Mouse (Mus musculus): Measurements from ENCODE around the gene Plekhh3. TPM values are rescaled to one million over a fixed set of nuclear protein-coding genes. Genes with fewer than 3 reads are reported as not detected.

Plekhh3 gene
- polyA plus RNA-seq, 1 experiment from 2014 or later: 13.8 TPM

- no peak for DNase-seq (ENCODE audit: low spot score)
Measured at GRCm38 (mm10) chr11:101175636-101176116, 4.5 kb upstream of the Plekhh3 start.

DNA sequence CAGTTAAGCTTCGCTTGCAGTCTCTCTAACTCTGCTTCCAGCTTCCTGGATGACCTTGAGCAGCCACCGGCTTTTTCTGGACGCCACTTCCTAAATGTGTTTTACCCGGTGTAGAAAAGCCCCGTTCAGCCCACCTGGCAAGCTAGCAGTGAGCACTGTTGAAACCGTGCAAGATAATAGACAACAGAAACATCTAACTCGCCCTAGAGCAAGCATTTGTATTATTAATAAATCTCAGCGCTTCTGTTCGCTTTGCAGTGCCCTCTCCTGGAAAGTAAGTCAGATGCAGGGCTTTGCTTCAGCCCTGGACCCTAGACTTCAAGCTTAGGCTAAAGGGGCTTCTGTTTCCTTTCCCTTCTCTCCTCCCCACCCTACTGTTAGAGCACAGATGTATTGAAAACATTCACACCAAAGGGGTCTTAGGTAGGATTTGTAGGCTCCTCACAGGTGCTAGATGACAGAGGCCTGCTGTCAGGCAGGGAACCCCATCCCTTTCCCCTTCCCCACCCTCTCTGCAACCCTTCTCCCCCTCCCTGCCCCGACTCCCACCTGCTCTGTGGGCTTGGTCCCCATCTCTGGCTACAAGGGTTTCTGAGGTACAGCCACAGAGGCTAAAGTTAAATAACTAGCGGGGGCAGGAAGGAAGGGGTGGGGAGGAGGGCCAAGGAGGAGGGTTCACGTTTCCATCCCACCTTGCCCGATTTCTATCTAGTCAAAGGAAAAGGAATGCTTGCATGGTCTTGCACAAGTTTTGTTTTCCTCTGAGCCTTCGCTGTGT lies 3.9 kb upstream of the Plekhh3 start, which contains the start of gene Ccr10:
Gene Ccr10, minus strand, starts transcription at position 593 of the 778 bp plus-strand sequence.
- WGBS: 22% methylated on average over 14 of the region's 14 CpGs

More at GRCm38 (mm10) chr11:101175636-101176116, 4.5 kb upstream of the Plekhh3 start:
- no peak for ATAC-seq (replicated peaks; ENCODE audit: low FRiP score, low TSS enrichment, low read depth)
- no peaks in the 10 kb centered on the region for H3K9me3 ChIP-seq (ENCODE audit: control insufficient read depth, low read length)
- H3K27ac ChIP-seq (ENCODE audit: low read depth): no peak overlapping the region
- WGBS: 11% methylated on average over 11 of the region's 11 CpGs
- H3K27me3 ChIP-seq (replicated peaks; ENCODE audit: control insufficient read depth, insufficient read depth, low read length): peaks cover 38% of the 10 kb centered on the region
- H3K9ac ChIP-seq (ENCODE audit: low read length): no peak overlapping the region
- H3K4me3 ChIP-seq (ENCODE audit: low read depth, low read length): peak overlapping the region; percentile 28; the same call in 1 of the 2 replicates
- H3K4me2 ChIP-seq (ENCODE audit: low read length): peak overlapping the region; percentile 51
- peaks cover 39% of the 10 kb centered on the region for H3K4me1 ChIP-seq (replicated peaks; ENCODE audit: control insufficient read depth, insufficient read depth, low read length)
- no peaks in the 10 kb centered on the region for H3K36me3 ChIP-seq (ENCODE audit: control insufficient read depth, insufficient read depth, low read length)

GRCm38 (mm10) chr11:101174389-101174745 lies 3.2 kb upstream of the Plekhh3 start:
- H3K9ac ChIP-seq (ENCODE audit: low read length): no peak overlapping the region
- H3K4me2 ChIP-seq (ENCODE audit: low read length): peak overlapping the region; percentile 64
- peaks cover 37% of the 10 kb centered on the region for H3K27me3 ChIP-seq (replicated peaks; ENCODE audit: control insufficient read depth, insufficient read depth, low read length)
- 31% methylated on average over 9 of the region's 9 CpGs for WGBS
- peak overlapping the region; percentile 29 for H3K4me3 ChIP-seq (ENCODE audit: low read depth, low read length)
- H3K36me3 ChIP-seq (ENCODE audit: control insufficient read depth, insufficient read depth, low read length): no peaks in the 10 kb centered on the region
- H3K9me3 ChIP-seq (ENCODE audit: control insufficient read depth, low read length): no peaks in the 10 kb centered on the region
- peaks cover 45% of the 10 kb centered on the region for H3K4me1 ChIP-seq (replicated peaks; ENCODE audit: control insufficient read depth, insufficient read depth, low read length)
- no peak for ATAC-seq (replicated peaks; ENCODE audit: low FRiP score, low TSS enrichment, low read depth)
- no peak for DNase-seq (ENCODE audit: low spot score)
- no peak overlapping the region for H3K27ac ChIP-seq (ENCODE audit: low read depth)

More for the DNA sequence above, 3.9 kb upstream of the Plekhh3 start, which contains the start of gene Ccr10:
- H3K27ac ChIP-seq (ENCODE audit: low read depth): no peak within 1 kb of the TSS
- peak within 1 kb of the TSS; percentile 64 for H3K4me2 ChIP-seq (ENCODE audit: low read length)
- peaks cover 39% of the 10 kb centered on the region for H3K4me1 ChIP-seq (replicated peaks; ENCODE audit: control insufficient read depth, insufficient read depth, low read length)
- no peak for ATAC-seq (replicated peaks; ENCODE audit: low FRiP score, low TSS enrichment, low read depth)
- no peak for DNase-seq (ENCODE audit: low spot score)
- peak within 1 kb of the TSS; percentile 29 for H3K4me3 ChIP-seq (ENCODE audit: low read depth, low read length)
- H3K36me3 ChIP-seq (ENCODE audit: control insufficient read depth, insufficient read depth, low read length): no peaks in the 10 kb centered on the region
- no peaks in the 10 kb centered on the region for H3K9me3 ChIP-seq (ENCODE audit: control insufficient read depth, low read length)
- peaks cover 38% of the 10 kb centered on the region for H3K27me3 ChIP-seq (replicated peaks; ENCODE audit: control insufficient read depth, insufficient read depth, low read length)
- H3K9ac ChIP-seq (ENCODE audit: low read length): no peak within 1 kb of the TSS

DNA sequence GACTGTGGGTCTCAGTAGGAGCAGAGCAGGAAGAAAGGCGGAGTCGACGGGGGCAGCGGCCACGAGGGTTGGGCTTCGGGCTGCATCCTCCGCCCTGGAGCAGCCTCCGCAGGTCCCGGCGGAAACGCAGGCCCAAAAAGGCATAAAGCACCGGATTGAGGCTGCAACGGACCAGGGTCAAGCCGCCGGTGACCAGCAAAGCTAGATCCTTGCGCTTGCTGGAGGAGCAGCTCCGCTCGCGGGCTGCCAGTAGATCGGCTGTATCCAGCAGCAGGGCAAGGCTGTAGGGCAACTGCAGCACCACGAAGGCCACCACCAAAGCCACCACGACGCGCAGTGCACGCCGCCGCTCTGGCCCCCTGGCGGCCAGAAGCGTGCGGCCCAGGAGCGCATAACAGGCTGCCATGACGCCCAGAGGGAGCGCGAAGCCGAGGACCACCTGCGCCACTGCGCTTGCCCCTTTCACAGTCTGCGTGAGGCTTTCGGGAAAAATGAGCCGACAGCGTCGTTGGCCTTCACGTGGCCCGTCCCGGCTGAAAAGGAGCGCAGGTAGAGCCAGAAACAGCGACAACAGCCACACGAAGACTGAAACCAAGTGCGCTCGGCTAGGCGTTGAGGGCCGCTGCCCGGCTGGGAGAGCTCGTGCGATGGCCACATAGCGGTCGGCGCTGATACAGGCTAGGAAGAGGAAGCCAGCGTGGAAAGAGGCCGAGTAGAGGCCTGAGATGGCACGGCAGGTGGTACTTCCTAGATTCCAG lies 2.7 kb upstream of the Plekhh3 start:
- ATAC-seq (replicated peaks; ENCODE audit: low FRiP score, low TSS enrichment, low read depth) (peak; percentile 51), DNase-seq (ENCODE audit: low spot score) (peak; percentile 90)
- H3K9ac ChIP-seq (ENCODE audit: low read length): peak overlapping the region; percentile 25; the same call in 1 of the 2 replicates
- H3K4me1 ChIP-seq (replicated peaks; ENCODE audit: control insufficient read depth, insufficient read depth, low read length): peaks cover 50% of the 10 kb centered on the region
- peak overlapping the region; percentile 29 for H3K4me3 ChIP-seq (ENCODE audit: low read depth, low read length)
- H3K27ac ChIP-seq (ENCODE audit: low read depth): peak overlapping the region; percentile 40; the same call in 1 of the 2 replicates
- no peaks in the 10 kb centered on the region for H3K36me3 ChIP-seq (ENCODE audit: control insufficient read depth, insufficient read depth, low read length)
- H3K4me2 ChIP-seq (ENCODE audit: low read length): peak overlapping the region; percentile 64
- peaks cover 35% of the 10 kb centered on the region for H3K27me3 ChIP-seq (replicated peaks; ENCODE audit: control insufficient read depth, insufficient read depth, low read length)
- 1% methylated on average over 61 of the region's 61 CpGs for WGBS
- no peaks in the 10 kb centered on the region for H3K9me3 ChIP-seq (ENCODE audit: control insufficient read depth, low read length)

DNA sequence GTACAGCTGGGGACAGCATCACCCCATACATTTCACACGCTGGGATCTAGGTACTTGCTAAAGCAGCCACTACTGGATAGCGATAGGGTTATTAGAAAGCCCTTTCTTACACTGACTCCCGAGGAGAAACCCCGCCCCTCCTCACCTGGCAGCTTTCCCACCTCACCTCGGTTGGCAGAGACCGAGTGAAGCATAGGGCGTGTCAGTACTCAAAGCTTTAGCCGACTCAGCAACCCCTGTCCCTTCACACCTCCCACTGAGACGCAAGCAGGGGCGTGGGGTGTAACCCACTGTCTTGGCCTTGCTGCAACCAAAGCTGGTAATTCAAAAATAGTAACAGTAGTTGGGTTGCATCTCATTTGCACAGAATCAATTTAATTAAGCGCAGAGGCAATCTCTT lies 2.0 kb upstream of the Plekhh3 start:
- WGBS: 12% methylated on average over 11 of the region's 11 CpGs
- H3K4me1 ChIP-seq (replicated peaks; ENCODE audit: control insufficient read depth, insufficient read depth, low read length): peaks cover 50% of the 10 kb centered on the region
- no peaks in the 10 kb centered on the region for H3K36me3 ChIP-seq (ENCODE audit: control insufficient read depth, insufficient read depth, low read length)
- H3K27ac ChIP-seq (ENCODE audit: low read depth): peak overlapping the region; percentile 40; the same call in 1 of the 2 replicates
- H3K9me3 ChIP-seq (ENCODE audit: control insufficient read depth, low read length): no peaks in the 10 kb centered on the region
- H3K4me3 ChIP-seq (ENCODE audit: low read depth, low read length): peak overlapping the region; percentile 29
- DNase-seq (ENCODE audit: low spot score) (no peak), ATAC-seq (replicated peaks; ENCODE audit: low FRiP score, low TSS enrichment, low read depth) (no peak)
- H3K9ac ChIP-seq (ENCODE audit: low read length): no peak overlapping the region
- H3K4me2 ChIP-seq (ENCODE audit: low read length): peak overlapping the region; percentile 64
- H3K27me3 ChIP-seq (replicated peaks; ENCODE audit: control insufficient read depth, insufficient read depth, low read length): peaks cover 35% of the 10 kb centered on the region

DNA sequence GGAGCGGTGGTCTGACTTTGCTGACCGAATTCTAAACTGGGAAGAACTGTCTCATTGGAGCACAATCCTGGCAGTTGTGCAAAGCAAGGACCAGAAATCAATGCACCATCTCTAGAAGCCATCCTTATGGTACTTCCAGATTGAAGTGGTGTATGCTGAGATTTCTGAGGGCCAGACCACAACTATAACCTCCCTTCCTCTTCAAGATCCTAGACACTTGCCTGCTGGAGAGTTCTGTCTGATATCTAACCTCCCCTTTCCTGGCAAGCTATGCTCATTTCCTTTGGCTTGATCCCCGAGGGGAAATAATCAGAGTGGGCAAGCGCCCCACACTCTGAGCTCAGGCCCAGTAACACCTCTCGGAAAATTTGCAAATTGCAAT lies 1.3 kb upstream of the Plekhh3 start:
- Histone ChIP-seq H3K27ac (ENCODE audit: low read depth) (peak overlapping the region; percentile 85), H3K36me3 (ENCODE audit: control insufficient read depth, insufficient read depth, low read length) (peaks cover 7% of the 10 kb centered on the region), H3K9ac (ENCODE audit: low read length) (peak overlapping the region; percentile 43), H3K4me3 (ENCODE audit: low read depth, low read length) (peak overlapping the region; percentile 41), H3K9me3 (ENCODE audit: control insufficient read depth, low read length) (no peaks in the 10 kb centered on the region), H3K4me1 (replicated peaks; ENCODE audit: control insufficient read depth, insufficient read depth, low read length) (peaks cover 50% of the 10 kb centered on the region), H3K27me3 (replicated peaks; ENCODE audit: control insufficient read depth, insufficient read depth, low read length) (peaks cover 35% of the 10 kb centered on the region), H3K4me2 (ENCODE audit: low read length) (peak overlapping the region; percentile 64)
- DNase-seq (ENCODE audit: low spot score) (no peak), ATAC-seq (replicated peaks; ENCODE audit: low FRiP score, low TSS enrichment, low read depth) (no peak)
- 19% methylated on average over 5 of the region's 5 CpGs for WGBS

- peaks cover 12% of the 10 kb centered on the region for H3K36me3 ChIP-seq (ENCODE audit: control insufficient read depth, insufficient read depth, low read length)
- peak overlapping the region; percentile 64 for H3K4me2 ChIP-seq (ENCODE audit: low read length)
- peak overlapping the region; percentile 85 for H3K27ac ChIP-seq (ENCODE audit: low read depth)
- peak; percentile 88 for DNase-seq (ENCODE audit: low spot score)
- peak; percentile 36; the same call in 1 of the 2 replicates for ATAC-seq (replicated peaks; ENCODE audit: low FRiP score, low TSS enrichment, low read depth)
- no peaks in the 10 kb centered on the region for H3K9me3 ChIP-seq (ENCODE audit: control insufficient read depth, low read length)
- H3K27me3 ChIP-seq (replicated peaks; ENCODE audit: control insufficient read depth, insufficient read depth, low read length): peaks cover 35% of the 10 kb centered on the region
- H3K4me1 ChIP-seq (replicated peaks; ENCODE audit: control insufficient read depth, insufficient read depth, low read length): peaks cover 46% of the 10 kb centered on the region
- H3K9ac ChIP-seq (ENCODE audit: low read length): peak overlapping the region; percentile 43
- WGBS: under 1% methylated on average over 31 of the region's 31 CpGs
- peak overlapping the region; percentile 41 for H3K4me3 ChIP-seq (ENCODE audit: low read depth, low read length)
Measured at GRCm38 (mm10) chr11:101171721-101172433, 726 bp upstream of the Plekhh3 start.

GRCm38 (mm10) chr11:101170354-101170810 lies 769 bp downstream of the Plekhh3 start, which contains the start of gene Cntnap1:
TSS of gene Cntnap1 (plus strand) at chr11:101170523.
- peaks cover 35% of the 10 kb centered on the region for H3K4me1 ChIP-seq (replicated peaks; ENCODE audit: control insufficient read depth, insufficient read depth, low read length)
- no peak for ATAC-seq (replicated peaks; ENCODE audit: low FRiP score, low TSS enrichment, low read depth)
- DNase-seq (ENCODE audit: low spot score): peak; percentile 86
- H3K36me3 ChIP-seq (ENCODE audit: control insufficient read depth, insufficient read depth, low read length): peaks cover 25% of the 10 kb centered on the region
- under 1% methylated on average over 34 of the region's 35 CpGs for WGBS
- H3K9me3 ChIP-seq (ENCODE audit: control insufficient read depth, low read length): no peaks in the 10 kb centered on the region
- peak within 1 kb of the TSS; percentile 59 for H3K9ac ChIP-seq (ENCODE audit: low read length)
- H3K4me2 ChIP-seq (ENCODE audit: low read length): peak within 1 kb of the TSS; percentile 64
- H3K27ac ChIP-seq (ENCODE audit: low read depth): peak within 1 kb of the TSS; percentile 75
- peaks cover 38% of the 10 kb centered on the region for H3K27me3 ChIP-seq (replicated peaks; ENCODE audit: control insufficient read depth, insufficient read depth, low read length)
- H3K4me3 ChIP-seq (ENCODE audit: low read depth, low read length): peak within 1 kb of the TSS; percentile 63
